Mouse (Mus musculus): ENCODE measurements around the gene Ubqln4. TPM values are rescaled to one million over a fixed set of nuclear protein-coding genes. Genes with fewer than 3 reads are reported as not detected.

Ubqln4 gene
- polyA plus RNA-seq, 1 experiment from 2014 or later = 39.2 TPM

- Histone ChIP-seq H3K36me3 (no peaks in the 10 kb centered on the region), H3K4me2 (no peak overlapping the region), H3K9me3 (replicated peaks) (no peaks in the 10 kb centered on the region), H3K4me3 (replicated peaks) (no peak overlapping the region), H3K9ac (replicated peaks) (no peak overlapping the region), H3K27ac (replicated peaks) (no peak overlapping the region), H3K27me3 (replicated peaks) (no peaks in the 10 kb centered on the region), H3K4me1 (peaks cover 39% of the 10 kb centered on the region)
- no peak for ATAC-seq (ENCODE audit: low FRiP score)
- 86% methylated on average over 7 of the region's 7 CpGs for WGBS
These were observed 39.9 kb upstream of the Ubqln4 start for GRCm38 (mm10) chr3:88513546-88514115.

GRCm38 (mm10) chr3:88514231-88515094 lies 39.1 kb upstream of the Ubqln4 start:
- Histone ChIP-seq H3K4me1 (peaks cover 35% of the 10 kb centered on the region), H3K9ac (replicated peaks) (no peak overlapping the region), H3K9me3 (replicated peaks) (no peaks in the 10 kb centered on the region), H3K36me3 (no peaks in the 10 kb centered on the region), H3K27me3 (replicated peaks) (no peaks in the 10 kb centered on the region), H3K4me3 (replicated peaks) (no peak overlapping the region), H3K4me2 (no peak overlapping the region), H3K27ac (replicated peaks) (no peak overlapping the region)
- ATAC-seq (ENCODE audit: low FRiP score) = no peak
- WGBS = 82% methylated on average over 10 of the region's 10 CpGs

GRCm38 (mm10) chr3:88515095-88515386 lies 38.5 kb upstream of the Ubqln4 start:
- H3K27ac ChIP-seq (replicated peaks) = no peak overlapping the region
- H3K36me3 ChIP-seq = no peaks in the 10 kb centered on the region
- no peaks in the 10 kb centered on the region for H3K9me3 ChIP-seq (replicated peaks)
- no peak overlapping the region for H3K9ac ChIP-seq (replicated peaks)
- WGBS = 88% methylated on average over 2 of the region's 2 CpGs
- H3K4me3 ChIP-seq (replicated peaks) = no peak overlapping the region
- H3K4me1 ChIP-seq = peaks cover 29% of the 10 kb centered on the region
- ATAC-seq (ENCODE audit: low FRiP score) = no peak
- no peak overlapping the region for H3K4me2 ChIP-seq
- no peaks in the 10 kb centered on the region for H3K27me3 ChIP-seq (replicated peaks)

- Histone ChIP-seq H3K9ac (replicated peaks) (no peak overlapping the region), H3K4me2 (no peak overlapping the region), H3K27me3 (replicated peaks) (no peaks in the 10 kb centered on the region), H3K27ac (replicated peaks) (no peak overlapping the region), H3K36me3 (no peaks in the 10 kb centered on the region), H3K9me3 (replicated peaks) (no peaks in the 10 kb centered on the region), H3K4me1 (peaks cover 19% of the 10 kb centered on the region), H3K4me3 (replicated peaks) (no peak overlapping the region)
- 71% methylated on average over 2 of the region's 2 CpGs for WGBS
- no peak for ATAC-seq (ENCODE audit: low FRiP score)
These were observed 37.2 kb upstream of the Ubqln4 start for GRCm38 (mm10) chr3:88516407-88516806.

- 69% methylated on average over 4 of the region's 4 CpGs for WGBS
- no peak for ATAC-seq (ENCODE audit: low FRiP score)
These were observed 35.1 kb upstream of the Ubqln4 start for GRCm38 (mm10) chr3:88518411-88518810.

GRCm38 (mm10) chr3:88520078-88520477 lies 33.5 kb upstream of the Ubqln4 start:
- H3K27me3 ChIP-seq (replicated peaks) = no peaks in the 10 kb centered on the region
- no peak overlapping the region for H3K27ac ChIP-seq (replicated peaks)
- H3K4me2 ChIP-seq = no peak overlapping the region
- 88% methylated on average over 2 of the region's 2 CpGs for WGBS
- no peak overlapping the region for H3K9ac ChIP-seq (replicated peaks)
- no peaks in the 10 kb centered on the region; the same call in 1 of the 2 replicates for H3K4me1 ChIP-seq
- 0 out of 2 replicates have a peak, but pooled peaks cover 8% of the 10 kb centered on the region for H3K36me3 ChIP-seq
- ATAC-seq (ENCODE audit: low FRiP score) = no peak
- no peak overlapping the region for H3K4me3 ChIP-seq (replicated peaks)
- no peaks in the 10 kb centered on the region for H3K9me3 ChIP-seq (replicated peaks)

More at GRCm38 (mm10) chr3:88518411-88518810, 35.1 kb upstream of the Ubqln4 start:
- Histone ChIP-seq H3K9me3 (replicated peaks) (no peaks in the 10 kb centered on the region), H3K4me3 (replicated peaks) (no peak overlapping the region), H3K36me3 (no peaks in the 10 kb centered on the region), H3K9ac (replicated peaks) (no peak overlapping the region), H3K27ac (replicated peaks) (no peak overlapping the region), H3K27me3 (replicated peaks) (no peaks in the 10 kb centered on the region), H3K4me2 (no peak overlapping the region), H3K4me1 (peaks cover under 1% of the 10 kb centered on the region)

- Histone ChIP-seq H3K4me1 (peaks cover 6% of the 10 kb centered on the region), H3K36me3 (0 out of 2 replicates have a peak, but pooled peaks cover 8% of the 10 kb centered on the region), H3K27me3 (replicated peaks) (no peaks in the 10 kb centered on the region), H3K9me3 (replicated peaks) (no peaks in the 10 kb centered on the region), H3K9ac (replicated peaks) (no peak overlapping the region), H3K4me3 (replicated peaks) (no peak overlapping the region), H3K4me2 (no peak overlapping the region), H3K27ac (replicated peaks) (no peak overlapping the region)
- no peak for ATAC-seq (ENCODE audit: low FRiP score)
- WGBS = 89% methylated on average over 6 of the region's 6 CpGs
These were observed 32.4 kb upstream of the Ubqln4 start for GRCm38 (mm10) chr3:88521156-88521555.

GRCm38 (mm10) chr3:88521803-88522331 lies 31.7 kb upstream of the Ubqln4 start:
- Histone ChIP-seq H3K36me3 (0 out of 2 replicates have a peak, but pooled peaks cover 8% of the 10 kb centered on the region), H3K4me2 (no peak overlapping the region), H3K9me3 (replicated peaks) (no peaks in the 10 kb centered on the region), H3K27ac (replicated peaks) (no peak overlapping the region), H3K27me3 (replicated peaks) (no peaks in the 10 kb centered on the region), H3K9ac (replicated peaks) (no peak overlapping the region), H3K4me1 (peaks cover 13% of the 10 kb centered on the region), H3K4me3 (replicated peaks) (no peak overlapping the region)
- WGBS = 28% methylated on average over 9 of the region's 9 CpGs
- no peak for ATAC-seq (ENCODE audit: low FRiP score)

GRCm38 (mm10) chr3:88523027-88523426 lies 30.5 kb upstream of the Ubqln4 start:
- ATAC-seq (ENCODE audit: low FRiP score) = no peak

GRCm38 (mm10) chr3:88525021-88525420 lies 28.5 kb upstream of the Ubqln4 start:
- no peaks in the 10 kb centered on the region for H3K9me3 ChIP-seq (replicated peaks)
- ATAC-seq (ENCODE audit: low FRiP score) = no peak
- no peaks in the 10 kb centered on the region for H3K27me3 ChIP-seq (replicated peaks)
- H3K9ac ChIP-seq (replicated peaks) = no peak overlapping the region
- H3K36me3 ChIP-seq = 0 out of 2 replicates have a peak, but pooled peaks cover 8% of the 10 kb centered on the region
- H3K4me2 ChIP-seq = no peak overlapping the region
- H3K4me1 ChIP-seq = peaks cover 43% of the 10 kb centered on the region
- H3K27ac ChIP-seq (replicated peaks) = no peak overlapping the region
- 90% methylated on average over 5 of the region's 5 CpGs for WGBS
- H3K4me3 ChIP-seq (replicated peaks) = no peak overlapping the region

More at GRCm38 (mm10) chr3:88523027-88523426, 30.5 kb upstream of the Ubqln4 start:
- H3K4me3 ChIP-seq (replicated peaks) = no peak overlapping the region
- no peak overlapping the region; the same call in 1 of the 2 replicates for H3K9ac ChIP-seq (replicated peaks)
- H3K4me1 ChIP-seq = peaks cover 25% of the 10 kb centered on the region
- 0 out of 2 replicates have a peak, but pooled peaks cover 8% of the 10 kb centered on the region for H3K36me3 ChIP-seq
- H3K9me3 ChIP-seq (replicated peaks) = no peaks in the 10 kb centered on the region
- WGBS = 89% methylated on average over 8 of the region's 8 CpGs
- no peaks in the 10 kb centered on the region for H3K27me3 ChIP-seq (replicated peaks)
- no peak overlapping the region for H3K4me2 ChIP-seq
- H3K27ac ChIP-seq (replicated peaks) = no peak overlapping the region

- WGBS = 34% methylated on average over 17 of the region's 17 CpGs
- Histone ChIP-seq H3K27ac (replicated peaks) (peak overlapping the region; percentile 9; the same call in 1 of the 2 replicates), H3K27me3 (replicated peaks) (no peaks in the 10 kb centered on the region), H3K4me1 (peaks cover 50% of the 10 kb centered on the region), H3K9ac (replicated peaks) (peak overlapping the region; percentile 20; the same call in 1 of the 2 replicates), H3K36me3 (0 out of 2 replicates have a peak, but pooled peaks cover 8% of the 10 kb centered on the region), H3K4me2 (peak overlapping the region; percentile 42), H3K9me3 (replicated peaks) (no peaks in the 10 kb centered on the region), H3K4me3 (replicated peaks) (no peak overlapping the region)
- peak; percentile 65 for ATAC-seq (ENCODE audit: low FRiP score)
These were observed 27.1 kb upstream of the Ubqln4 start for GRCm38 (mm10) chr3:88526157-88527131.

Measured in neural tube, embryonic 15.5 days (tissue).